Mouse (Mus musculus): ENCODE data around the gene Pdia5. TPM values are rescaled to one million over a fixed set of nuclear protein-coding genes. Genes with fewer than 3 reads are reported as not detected.

Pdia5 gene
- polyA plus RNA-seq, 1 experiment from 2014 or later, result 35.2 TPM

DNA sequence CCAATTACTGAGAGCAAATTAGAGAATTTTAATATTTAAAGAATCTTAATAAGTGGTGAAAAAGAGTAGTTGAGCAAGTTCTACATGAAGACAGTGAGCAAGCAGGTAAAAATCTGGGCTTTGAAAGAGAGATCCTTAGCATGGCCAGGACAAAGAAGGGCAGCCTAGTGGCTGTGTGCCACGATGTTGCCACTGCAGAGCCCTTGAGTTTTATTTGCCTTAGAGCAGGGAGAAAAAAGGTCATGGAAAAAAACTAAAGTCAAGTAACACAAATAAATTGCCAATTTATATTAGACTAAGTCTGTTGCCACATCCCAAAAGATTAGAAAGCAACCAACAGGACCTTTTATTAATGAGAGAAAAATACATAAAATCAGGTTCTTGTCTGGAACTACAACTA, 133.2 kb downstream of the Pdia5 start:
- no peaks in the 10 kb centered on the region; the same call in 1 of the 2 replicates for H3K36me3 ChIP-seq (ENCODE audit: control insufficient read depth, insufficient read depth, low read length)
- TF ChIP-seq CTCF (IDR thresholded peaks at IDR 0.05; ENCODE audit: low read depth), result no peak
- TF ChIP-seq EP300 (optimal IDR thresholded peaks at IDR 0.05), result no peak
- H3K9me3 ChIP-seq (ENCODE audit: control insufficient read depth, low read length), result no peaks in the 10 kb centered on the region
- no peak overlapping the region for H3K9ac ChIP-seq (ENCODE audit: low read length)
- WGBS, result 68% methylated on average over 1 of the region's 1 CpGs
- H3K4me3 ChIP-seq (ENCODE audit: low read depth, low read length), result no peak overlapping the region
- H3K27me3 ChIP-seq (ENCODE audit: control insufficient read depth, insufficient read depth, low read length), result no peaks in the 10 kb centered on the region
- no peak for DNase-seq (ENCODE audit: low spot score)
- H3K4me1 ChIP-seq (replicated peaks; ENCODE audit: control insufficient read depth, insufficient read depth), result no peaks in the 10 kb centered on the region
- H3K4me2 ChIP-seq (replicated peaks; ENCODE audit: low read depth), result no peak overlapping the region
- no peak for ATAC-seq (ENCODE audit: low FRiP score, low TSS enrichment)
- H3K27ac ChIP-seq (replicated peaks), result no peak overlapping the region

Small RNA genes lying within 50 kb of the gene (microRNA-seq; reads per million reads assigned to microRNA genes)
- not detected for gene Gm25548

Other genes starting within 250 kb of the Pdia5 start
- 40.1 and 41.4 TPM in 2 replicates for gene Sec22a, start 127.0 kb downstream of the Pdia5 start, polyA plus RNA-seq (2015; fragmentation: Nextera tagmentation; extraction: Ambion mirVana)
- gene Sema5b, start 50.3 kb upstream of the Pdia5 start, polyA plus RNA-seq (2015; fragmentation: Nextera tagmentation; extraction: Ambion mirVana), result 0.56 and 0.70 TPM in 2 replicates